Mouse (Mus musculus): Measurements from ENCODE around the gene Ywhaq.

DNA sequence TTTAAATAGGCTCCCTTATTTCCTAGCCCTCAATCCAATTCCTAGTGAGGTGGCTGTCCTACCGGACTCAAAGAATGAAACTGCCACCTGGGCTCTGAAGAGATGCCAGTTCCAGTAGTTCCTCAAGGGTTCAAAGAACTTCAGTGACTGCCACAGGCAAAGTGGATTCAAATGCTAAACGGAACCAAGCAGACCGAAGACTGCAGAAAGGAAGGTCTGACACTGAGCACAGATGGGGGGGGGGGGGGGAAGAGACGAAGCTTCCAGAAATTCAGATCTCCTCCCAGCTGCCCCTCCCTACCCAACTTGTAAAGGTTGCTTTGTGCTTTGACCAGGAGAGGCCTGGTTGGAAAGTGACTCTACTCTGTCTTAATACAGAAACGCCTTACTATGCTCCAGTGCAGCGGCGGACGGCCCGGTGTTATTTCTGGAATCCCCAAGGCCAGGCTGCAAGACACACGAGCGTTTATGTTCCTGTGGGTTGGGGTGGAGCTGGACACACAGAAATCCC lies 1.2 kb upstream of the Ywhaq start:
- TF ChIP-seq POLR2A (IDR thresholded peaks at IDR 0.05; ENCODE audit: insufficient read length, low read depth) (no peak), POLR2AphosphoS2 (IDR thresholded peaks at IDR 0.05; ENCODE audit: insufficient read length, low read depth) (no peak)

All from myocyte (in vitro differentiated cells).